Mouse (Mus musculus): ENCODE data around the gene Lrrc58. TPM values are rescaled to one million over a fixed set of nuclear protein-coding genes. Genes with fewer than 3 reads are reported as not detected.

Gene Lrrc58
- polyA plus RNA-seq, 1 experiment from 2014 or later: 56.7 TPM

DNA sequence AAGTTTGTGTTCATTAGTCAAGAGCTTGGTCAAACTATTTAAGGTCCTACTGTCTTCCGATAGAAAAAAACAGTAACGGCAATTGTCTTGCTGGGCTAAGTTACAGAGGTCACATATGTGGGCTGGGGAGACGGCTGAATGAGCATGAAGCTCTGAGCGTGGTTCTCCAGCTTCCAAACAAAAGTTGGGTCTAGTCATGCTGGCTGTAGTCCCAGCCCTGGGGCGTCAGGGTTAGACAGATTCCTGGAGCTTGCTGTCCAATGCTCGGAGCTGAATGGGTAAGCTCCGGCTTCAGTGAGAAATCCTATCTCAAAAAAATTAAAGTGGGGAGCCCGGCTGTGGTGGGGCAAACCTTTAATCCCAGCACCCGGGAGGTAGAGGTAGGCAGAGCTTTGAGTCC is 14.9 kb upstream of the Lrrc58 start:
- Histone ChIP-seq H3K9me3 (replicated peaks) (no peaks in the 10 kb centered on the region), H3K9ac (no peak overlapping the region), H3K4me1 (peaks cover 4% of the 10 kb centered on the region; the same call in 1 of the 2 replicates), H3K4me2 (replicated peaks) (no peak overlapping the region), H3K4me3 (replicated peaks) (no peak overlapping the region), H3K36me3 (no peaks in the 10 kb centered on the region), H3K27me3 (no peaks in the 10 kb centered on the region), H3K27ac (replicated peaks) (no peak overlapping the region)
- WGBS: 38% methylated on average over 9 of the region's 9 CpGs
- no peak for ATAC-seq (ENCODE audit: insufficient number of reproducible peaks, low FRiP score, low TSS enrichment, low read depth)

DNA sequence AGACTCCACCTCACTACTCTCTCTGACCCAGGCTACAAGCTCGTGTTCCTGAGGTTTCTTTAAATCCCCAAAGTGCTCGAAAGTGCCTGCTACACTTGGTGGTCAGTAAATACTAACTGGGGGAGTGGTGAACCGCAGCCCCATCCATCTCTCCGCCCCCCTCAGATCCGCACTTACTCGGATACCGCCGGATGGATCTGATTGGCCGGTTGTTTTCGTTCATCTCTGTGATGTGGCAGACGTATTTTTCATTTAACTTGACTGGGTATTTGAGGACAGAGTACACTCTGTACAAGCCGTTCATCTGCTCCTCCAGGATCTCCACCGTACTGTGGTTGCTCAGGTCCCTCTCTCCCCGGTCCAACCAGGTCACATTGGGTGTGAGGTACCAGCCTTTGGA is 14.1 kb upstream of the Lrrc58 start:
- 43% methylated on average over 14 of the region's 14 CpGs for WGBS
- Histone ChIP-seq H3K4me2 (replicated peaks) (peak overlapping the region; percentile 28), H3K27ac (replicated peaks) (no peak overlapping the region), H3K27me3 (no peaks in the 10 kb centered on the region), H3K4me1 (peaks cover 4% of the 10 kb centered on the region; the same call in 1 of the 2 replicates), H3K9ac (no peak overlapping the region), H3K9me3 (replicated peaks) (no peaks in the 10 kb centered on the region), H3K36me3 (no peaks in the 10 kb centered on the region), H3K4me3 (replicated peaks) (no peak overlapping the region)
- peak; percentile 73; the same call in 1 of the 2 replicates for ATAC-seq (ENCODE audit: insufficient number of reproducible peaks, low FRiP score, low TSS enrichment, low read depth)

DNA sequence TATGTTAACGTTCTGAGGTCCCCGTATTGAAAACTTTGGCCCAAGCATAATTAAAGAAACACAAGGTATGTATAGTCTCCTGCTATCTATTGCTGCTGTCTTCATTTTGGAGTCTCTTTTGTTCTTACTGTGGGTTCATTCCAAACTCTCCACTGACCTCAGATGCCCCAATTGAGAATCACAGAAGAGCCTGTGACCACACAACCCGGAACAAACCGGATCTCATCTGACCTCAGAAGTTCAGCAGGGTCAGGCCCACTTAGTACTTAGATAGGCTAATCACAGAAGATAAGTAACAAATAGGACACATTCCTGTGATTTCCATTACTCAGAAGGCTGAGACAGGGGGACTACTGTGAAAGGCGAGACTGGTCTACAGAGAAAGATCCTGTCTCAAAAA is 13.6 kb upstream of the Lrrc58 start:
- H3K9ac ChIP-seq: no peak overlapping the region
- 0 out of 2 replicates have a peak overlapping the region, but pooled peaks have one; percentile 28 for H3K4me2 ChIP-seq (replicated peaks)
- H3K27ac ChIP-seq (replicated peaks): no peak overlapping the region
- H3K4me3 ChIP-seq (replicated peaks): no peak overlapping the region
- H3K27me3 ChIP-seq: no peaks in the 10 kb centered on the region
- ATAC-seq (ENCODE audit: insufficient number of reproducible peaks, low FRiP score, low TSS enrichment, low read depth): no peak
- H3K4me1 ChIP-seq: peaks cover 4% of the 10 kb centered on the region; the same call in 1 of the 2 replicates
- WGBS: 35% methylated on average over 5 of the region's 5 CpGs
- H3K9me3 ChIP-seq (replicated peaks): no peaks in the 10 kb centered on the region
- no peaks in the 10 kb centered on the region for H3K36me3 ChIP-seq

DNA sequence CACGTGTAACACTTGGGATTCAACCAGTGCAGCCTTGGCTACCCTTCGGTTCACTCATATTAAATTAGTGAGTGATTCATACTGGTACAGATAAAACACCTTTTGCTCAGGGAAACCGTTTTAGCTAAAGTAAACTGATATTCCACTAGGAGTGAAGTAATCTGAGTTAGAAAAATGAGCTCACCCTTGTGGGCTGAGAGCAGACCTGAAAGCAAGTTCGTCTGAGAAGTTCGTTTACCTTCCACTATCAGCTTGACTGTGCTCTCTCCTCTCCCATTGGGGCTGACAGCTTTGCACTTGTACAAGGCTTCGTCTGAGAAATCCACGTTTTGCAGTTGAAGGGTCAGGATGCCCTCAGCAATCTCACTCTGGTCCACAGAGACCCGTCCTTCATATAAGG is 12.6 kb upstream of the Lrrc58 start:
- Histone ChIP-seq H3K9me3 (replicated peaks) (no peaks in the 10 kb centered on the region), H3K27me3 (no peaks in the 10 kb centered on the region), H3K4me1 (peaks cover 4% of the 10 kb centered on the region; the same call in 1 of the 2 replicates), H3K4me3 (replicated peaks) (no peak overlapping the region), H3K27ac (replicated peaks) (no peak overlapping the region), H3K4me2 (replicated peaks) (no peak overlapping the region), H3K9ac (no peak overlapping the region), H3K36me3 (no peaks in the 10 kb centered on the region)
- no peak for ATAC-seq (ENCODE audit: insufficient number of reproducible peaks, low FRiP score, low TSS enrichment, low read depth)
- WGBS: 65% methylated on average over 8 of the region's 8 CpGs

DNA sequence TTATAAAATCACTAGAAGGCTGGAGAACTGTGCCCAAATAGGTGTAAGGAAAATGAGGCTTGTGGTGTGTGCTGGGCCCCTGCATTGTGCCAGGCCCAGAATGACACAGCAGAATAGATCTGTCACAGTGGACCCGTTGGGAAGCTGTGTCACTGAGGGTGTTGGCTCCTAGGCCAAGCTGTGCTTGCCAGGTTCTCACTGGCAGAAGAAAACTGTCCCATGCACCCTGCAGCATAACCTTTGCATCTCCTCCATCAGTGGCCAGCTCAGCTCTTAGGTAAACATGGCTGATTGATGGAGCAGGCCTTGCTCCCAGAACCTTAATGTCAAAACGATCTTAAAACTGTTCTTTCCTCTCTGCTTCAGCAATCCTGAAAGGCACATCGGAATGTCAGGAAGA is 11.9 kb upstream of the Lrrc58 start:
- H3K27me3 ChIP-seq: no peaks in the 10 kb centered on the region
- no peak overlapping the region for H3K27ac ChIP-seq (replicated peaks)
- peaks cover 4% of the 10 kb centered on the region; the same call in 1 of the 2 replicates for H3K4me1 ChIP-seq
- no peaks in the 10 kb centered on the region for H3K36me3 ChIP-seq
- no peaks in the 10 kb centered on the region for H3K9me3 ChIP-seq (replicated peaks)
- no peak overlapping the region for H3K4me2 ChIP-seq (replicated peaks)
- 79% methylated on average over 3 of the region's 3 CpGs for WGBS
- no peak overlapping the region for H3K4me3 ChIP-seq (replicated peaks)
- ATAC-seq (ENCODE audit: insufficient number of reproducible peaks, low FRiP score, low TSS enrichment, low read depth): no peak
- no peak overlapping the region for H3K9ac ChIP-seq

DNA sequence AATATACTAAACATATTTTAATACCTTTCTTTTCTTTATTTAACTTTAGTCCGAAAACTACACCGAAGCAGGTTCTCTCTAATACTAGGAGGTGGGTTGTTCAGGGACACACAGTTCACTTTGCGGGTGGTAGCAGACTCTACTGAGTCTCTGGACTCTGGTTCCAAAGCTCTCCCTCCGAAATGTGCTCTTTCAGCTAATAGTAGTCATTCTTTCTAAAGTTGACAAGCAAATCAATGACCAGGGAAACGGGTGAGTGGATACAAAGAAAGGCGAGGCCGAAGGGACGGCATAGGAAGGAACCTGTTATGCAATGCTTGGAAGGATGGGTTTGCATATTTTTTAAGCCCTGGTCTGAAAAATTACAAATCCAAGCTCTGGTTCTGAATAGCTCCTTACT is 10.7 kb upstream of the Lrrc58 start:
- Histone ChIP-seq H3K9ac (no peak overlapping the region), H3K27ac (replicated peaks) (no peak overlapping the region), H3K4me3 (replicated peaks) (no peak overlapping the region), H3K4me2 (replicated peaks) (no peak overlapping the region), H3K36me3 (no peaks in the 10 kb centered on the region), H3K4me1 (peaks cover 4% of the 10 kb centered on the region; the same call in 1 of the 2 replicates), H3K27me3 (no peaks in the 10 kb centered on the region), H3K9me3 (replicated peaks) (no peaks in the 10 kb centered on the region)
- WGBS: 81% methylated on average over 8 of the region's 8 CpGs
- no peak for ATAC-seq (ENCODE audit: insufficient number of reproducible peaks, low FRiP score, low TSS enrichment, low read depth)

DNA sequence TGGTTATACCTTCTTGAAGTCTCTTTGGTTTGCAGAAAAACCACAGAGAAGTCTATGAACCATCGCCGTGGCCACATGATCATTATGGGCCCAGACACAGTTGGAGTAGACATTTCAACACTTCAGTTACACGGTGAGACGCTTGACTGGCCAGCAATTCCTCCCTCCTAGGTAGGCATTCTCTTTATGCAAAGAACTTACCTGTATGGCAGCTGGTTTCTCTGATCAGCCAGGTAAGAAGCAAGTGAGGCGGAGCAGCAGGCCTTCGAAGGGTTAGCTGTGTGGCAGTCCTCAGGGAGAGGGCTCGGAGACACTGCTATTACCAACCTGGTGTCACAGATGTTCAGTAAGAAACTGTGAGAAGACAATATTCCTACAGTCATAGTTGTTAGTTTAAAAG is 8.0 kb upstream of the Lrrc58 start:
- ATAC-seq (ENCODE audit: insufficient number of reproducible peaks, low FRiP score, low TSS enrichment, low read depth): no peak
- Histone ChIP-seq H3K4me1 (no peaks in the 10 kb centered on the region), H3K27ac (replicated peaks) (no peak overlapping the region), H3K4me3 (replicated peaks) (no peak overlapping the region), H3K36me3 (no peaks in the 10 kb centered on the region), H3K9ac (no peak overlapping the region), H3K9me3 (replicated peaks) (no peaks in the 10 kb centered on the region), H3K4me2 (replicated peaks) (no peak overlapping the region), H3K27me3 (no peaks in the 10 kb centered on the region)
- WGBS: 75% methylated on average over 7 of the region's 7 CpGs

DNA sequence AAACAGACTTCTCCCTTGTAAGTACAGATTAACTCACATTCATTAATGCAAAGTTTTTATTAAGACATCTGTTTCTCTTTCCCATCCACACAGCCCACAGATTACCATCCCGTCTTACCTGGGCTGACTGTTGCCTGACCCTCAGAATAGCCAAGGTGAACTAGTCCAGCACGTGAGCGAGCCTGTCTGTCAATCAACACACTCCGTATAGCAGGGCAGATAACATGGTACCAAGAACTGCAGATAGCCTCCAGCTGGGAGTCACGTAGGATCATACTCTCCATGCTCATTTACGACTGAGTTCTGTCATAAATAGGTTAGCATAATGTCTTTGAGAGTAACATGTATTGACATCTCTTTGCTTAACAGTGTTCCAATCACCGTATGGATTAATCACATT is 7.2 kb upstream of the Lrrc58 start, which contains the start of gene Gm36028:
Gene Gm36028, minus strand, starts transcription at position 118 of the 400 bp plus-strand sequence.
- 74% methylated on average over 7 of the region's 7 CpGs for WGBS
- Histone ChIP-seq H3K27me3 (no peaks in the 10 kb centered on the region), H3K36me3 (no peaks in the 10 kb centered on the region), H3K4me2 (replicated peaks) (no peak within 1 kb of the TSS), H3K4me1 (no peaks in the 10 kb centered on the region), H3K27ac (replicated peaks) (no peak within 1 kb of the TSS), H3K9ac (no peak within 1 kb of the TSS), H3K4me3 (replicated peaks) (no peak within 1 kb of the TSS), H3K9me3 (replicated peaks) (no peaks in the 10 kb centered on the region)
- ATAC-seq (ENCODE audit: insufficient number of reproducible peaks, low FRiP score, low TSS enrichment, low read depth): no peak

DNA sequence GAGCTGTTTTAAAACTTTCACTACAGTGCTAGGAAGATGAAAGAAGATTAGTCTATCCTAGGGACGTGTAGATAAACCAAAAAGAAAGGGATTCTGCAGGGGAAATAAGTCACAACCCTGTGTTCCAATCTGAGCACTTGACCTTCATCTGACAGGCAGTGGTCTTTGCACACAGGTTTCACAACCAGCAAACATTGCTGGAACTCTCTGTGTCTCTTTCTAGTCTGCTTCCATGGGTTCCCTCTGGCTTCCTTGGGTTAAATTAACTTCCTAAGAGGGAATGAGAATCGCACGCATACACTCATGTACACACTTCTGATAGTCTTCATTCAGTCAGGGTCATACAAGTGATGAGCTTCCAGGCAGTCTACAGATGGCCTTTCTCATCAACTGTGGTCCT is 4.3 kb upstream of the Lrrc58 start:
- no peak overlapping the region for H3K27ac ChIP-seq (replicated peaks)
- no peak overlapping the region for H3K4me3 ChIP-seq (replicated peaks)
- ATAC-seq (ENCODE audit: insufficient number of reproducible peaks, low FRiP score, low TSS enrichment, low read depth): no peak
- H3K9me3 ChIP-seq (replicated peaks): no peaks in the 10 kb centered on the region
- no peak overlapping the region for H3K4me2 ChIP-seq (replicated peaks)
- no peak overlapping the region for H3K9ac ChIP-seq
- WGBS: 73% methylated on average over 3 of the region's 3 CpGs
- no peaks in the 10 kb centered on the region; the same call in 1 of the 2 replicates for H3K4me1 ChIP-seq
- H3K36me3 ChIP-seq: no peaks in the 10 kb centered on the region
- H3K27me3 ChIP-seq: no peaks in the 10 kb centered on the region

DNA sequence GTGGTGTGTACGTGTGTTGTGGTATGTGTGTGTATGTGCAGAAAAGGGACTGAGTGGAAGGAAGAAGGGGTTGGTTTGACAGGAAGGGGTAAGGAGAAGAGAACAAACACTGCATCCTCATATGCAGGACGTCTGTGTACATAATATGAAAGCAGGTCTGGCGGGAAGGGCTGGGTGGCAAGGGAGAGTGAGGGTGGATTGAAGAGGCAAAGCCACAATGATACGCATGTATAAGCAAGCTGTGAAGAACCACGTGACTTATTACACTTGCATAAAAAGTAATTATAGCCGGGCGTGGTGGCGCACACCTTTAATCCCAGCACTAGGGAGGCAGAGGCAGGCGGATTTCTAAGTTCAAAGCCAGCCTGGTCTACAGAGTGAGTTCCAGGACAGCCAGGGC is 2.3 kb upstream of the Lrrc58 start:
- no peak overlapping the region for H3K27ac ChIP-seq (replicated peaks)
- no peak for ATAC-seq (ENCODE audit: insufficient number of reproducible peaks, low FRiP score, low TSS enrichment, low read depth)
- no peak overlapping the region for H3K9ac ChIP-seq
- WGBS: 82% methylated on average over 9 of the region's 9 CpGs
- H3K36me3 ChIP-seq: no peaks in the 10 kb centered on the region
- H3K4me2 ChIP-seq (replicated peaks): no peak overlapping the region
- H3K4me1 ChIP-seq: peaks cover 12% of the 10 kb centered on the region
- no peak overlapping the region for H3K4me3 ChIP-seq (replicated peaks)
- H3K9me3 ChIP-seq (replicated peaks): no peaks in the 10 kb centered on the region
- no peaks in the 10 kb centered on the region for H3K27me3 ChIP-seq

DNA sequence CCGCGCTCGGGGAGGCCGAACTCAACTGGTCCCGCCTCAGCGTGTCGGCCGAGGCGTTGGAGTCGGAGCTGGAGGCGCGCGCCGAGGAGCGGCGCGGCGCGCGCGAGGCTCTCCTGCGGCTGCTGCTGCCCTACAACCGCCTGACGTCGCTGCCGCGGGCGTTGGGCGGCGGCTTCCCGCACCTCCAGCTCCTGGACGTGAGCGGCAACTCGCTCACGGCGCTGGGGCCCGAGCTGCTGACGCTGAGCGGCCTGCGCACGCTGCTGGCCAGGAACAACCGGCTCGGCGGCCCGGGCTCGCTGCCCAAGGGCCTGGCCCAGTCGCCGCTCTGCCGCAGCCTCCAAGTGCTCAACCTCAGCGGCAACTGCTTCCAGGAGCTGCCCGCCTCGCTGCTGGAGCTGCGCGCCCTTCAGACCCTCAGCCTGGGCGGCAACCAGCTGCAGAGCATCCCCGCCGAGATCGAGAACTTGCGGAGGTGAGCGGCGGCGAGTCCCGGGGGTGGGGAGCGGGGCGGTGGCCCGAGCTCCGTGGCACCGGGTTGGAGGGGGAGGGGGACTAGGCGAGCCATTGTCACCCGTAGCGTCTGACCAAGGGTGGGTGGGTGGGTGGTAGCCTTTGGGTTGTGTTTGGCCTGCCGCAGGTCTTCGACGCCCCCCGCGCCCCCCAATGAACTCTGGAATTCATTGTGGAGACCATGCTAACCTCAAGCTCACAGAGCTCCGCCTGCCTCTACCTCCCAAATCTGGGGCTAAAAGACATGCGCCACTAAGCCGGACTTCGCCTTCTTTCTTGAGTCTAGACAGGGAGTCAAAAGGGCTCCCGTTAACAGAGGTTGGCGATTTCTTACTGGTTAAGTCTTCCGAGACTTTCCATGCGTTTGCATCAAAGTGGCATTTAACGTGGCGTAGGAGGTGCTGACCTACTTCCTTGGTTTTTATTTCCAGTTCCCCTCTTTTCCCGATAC is 599 bp downstream of the Lrrc58 start:
- under 1% methylated on average over 69 of the region's 87 CpGs for WGBS
- H3K4me2 ChIP-seq (replicated peaks): peak overlapping the region; percentile 77
- peak overlapping the region; percentile 89 for H3K9ac ChIP-seq
- H3K36me3 ChIP-seq: no peaks in the 10 kb centered on the region
- H3K27ac ChIP-seq (replicated peaks): peak overlapping the region; percentile 99
- peak overlapping the region; percentile 98 for H3K4me3 ChIP-seq (replicated peaks)
- H3K9me3 ChIP-seq (replicated peaks): no peaks in the 10 kb centered on the region
- ATAC-seq (ENCODE audit: insufficient number of reproducible peaks, low FRiP score, low TSS enrichment, low read depth): peak; percentile 80
- H3K27me3 ChIP-seq: no peaks in the 10 kb centered on the region
- peaks cover 19% of the 10 kb centered on the region for H3K4me1 ChIP-seq

Data from embryonic facial prominence, embryonic 15.5 days (tissue).